ENCODE assay signal across 35 mouse cellular contexts in the genomic region with DNA sequence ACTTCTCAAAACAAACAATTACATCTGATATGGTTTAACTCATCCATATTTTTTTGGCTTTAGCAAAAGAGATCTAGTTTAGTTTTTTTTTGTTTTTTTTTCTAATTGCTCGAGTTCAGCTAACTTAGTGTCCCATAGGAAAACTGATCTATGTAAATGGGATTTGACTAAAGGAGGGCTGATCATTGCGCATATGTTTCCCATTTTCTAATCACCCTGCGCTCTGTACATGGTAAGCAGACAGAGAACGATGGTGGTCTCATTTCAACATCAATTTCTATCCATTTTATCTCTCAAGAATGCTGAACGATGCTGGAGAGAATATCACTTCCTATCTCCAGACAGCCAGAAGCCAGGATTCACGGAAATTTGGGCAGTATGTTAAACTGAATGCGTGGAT. TPM values are rescaled to one million over a fixed set of nuclear protein-coding genes. Genes with fewer than 3 reads are reported as not detected.
"Had no signal": no experiment of that assay in that cellular context is flagged by ENCODE, and none has a peak within 500 bp of the region (broad histone marks: within the 10 kb centered on the region; RNA-seq: fewer than 3 reads in every experiment).

No protein-coding gene starts in this region.

- H3K4me1 ChIP-seq: limb, embryonic 10.5 days; limb, embryonic 12.5 days; limb, embryonic 13.5 days; limb, embryonic 15.5 days; liver, embryonic 12.5 days; liver, embryonic 13.5 days; liver, embryonic 15.5 days; lung, embryonic 15.5 days; megakaryocyte, embryonic 14.5 days; midbrain, embryonic 10.5 days; midbrain, embryonic 12.5 days; midbrain, embryonic 13.5 days; midbrain, embryonic 15.5 days; neural tube, embryonic 12.5 days had no signal

- H3K4me2 ChIP-seq: limb, embryonic 12.5 days; limb, embryonic 13.5 days; limb, embryonic 15.5 days; liver, embryonic 11.5 days; liver, embryonic 12.5 days; liver, embryonic 13.5 days; liver, embryonic 15.5 days; lung, embryonic 14.5 days; lung, embryonic 15.5 days; midbrain, embryonic 11.5 days; midbrain, embryonic 12.5 days; midbrain, embryonic 13.5 days; midbrain, embryonic 15.5 days; neural tube, embryonic 12.5 days had no signal

- H3K4me3 ChIP-seq: limb, embryonic 10.5 days; limb, embryonic 12.5 days; limb, embryonic 13.5 days; limb, embryonic 15.5 days; liver, embryonic 12.5 days; liver, embryonic 13.5 days; liver, embryonic 15.5 days; lung, embryonic 15.5 days; megakaryocyte, embryonic 14.5 days; midbrain, embryonic 10.5 days; midbrain, embryonic 12.5 days; midbrain, embryonic 13.5 days; midbrain, embryonic 15.5 days; myocyte; neural tube, embryonic 12.5 days had no signal

- H3K27me3 ChIP-seq: limb, embryonic 12.5 days; limb, embryonic 13.5 days; limb, embryonic 15.5 days; liver, embryonic 12.5 days; liver, embryonic 13.5 days; liver, embryonic 15.5 days; lung, embryonic 15.5 days; megakaryocyte, embryonic 14.5 days; midbrain, embryonic 12.5 days; midbrain, embryonic 13.5 days; midbrain, embryonic 15.5 days; neural tube, embryonic 12.5 days had no signal

- H3K9me3 ChIP-seq: limb, embryonic 10.5 days; limb, embryonic 12.5 days; limb, embryonic 13.5 days; limb, embryonic 15.5 days; liver, embryonic 12.5 days; liver, embryonic 13.5 days; liver, embryonic 15.5 days; lung, embryonic 15.5 days; megakaryocyte, embryonic 14.5 days; midbrain, embryonic 10.5 days; midbrain, embryonic 12.5 days; midbrain, embryonic 13.5 days; midbrain, embryonic 15.5 days; neural tube, embryonic 12.5 days had no signal

- ATAC-seq: liver, embryonic 12.5 days; liver, postnatal 0 days; lung, postnatal 0 days; midbrain, embryonic 13.5 days; midbrain, embryonic 15.5 days; midbrain, embryonic 16.5 days had no signal

- H3K27ac ChIP-seq: limb, embryonic 10.5 days; limb, embryonic 12.5 days; limb, embryonic 13.5 days; limb, embryonic 15.5 days; liver, embryonic 12.5 days; liver, embryonic 13.5 days; liver, embryonic 14.5 days; liver, embryonic 15.5 days; lung, embryonic 15.5 days; macrophage; midbrain, embryonic 10.5 days; midbrain, embryonic 12.5 days; midbrain, embryonic 13.5 days; midbrain, embryonic 15.5 days; neural tube, embryonic 12.5 days had no signal

- H3K36me3 ChIP-seq: limb, embryonic 10.5 days; limb, embryonic 12.5 days; limb, embryonic 13.5 days; limb, embryonic 15.5 days; liver, embryonic 12.5 days; liver, embryonic 13.5 days; liver, embryonic 15.5 days; lung, embryonic 15.5 days; midbrain, embryonic 10.5 days; midbrain, embryonic 12.5 days; midbrain, embryonic 13.5 days; midbrain, embryonic 15.5 days; neural tube, embryonic 12.5 days had no signal

- H3K9ac ChIP-seq: limb, embryonic 12.5 days; limb, embryonic 13.5 days; limb, embryonic 15.5 days; liver, embryonic 12.5 days; liver, embryonic 13.5 days; liver, embryonic 14.5 days; liver, embryonic 15.5 days; liver, postnatal 0 days; lung, embryonic 14.5 days; lung, embryonic 15.5 days; midbrain, embryonic 12.5 days; midbrain, embryonic 13.5 days; midbrain, embryonic 15.5 days; neural tube, embryonic 12.5 days had no signal

- DNase-seq: left cerebral cortex, postnatal 4 days; liver; liver, embryonic 13.5 days; liver, postnatal 0 days; lung, adult 18-20 months; lung, adult 2 months; lung, embryonic 14.5 days; lung, postnatal 10 days; lung, postnatal 14 days; lung, postnatal 36 days; lung, postnatal 4 days; midbrain, embryonic 14.5 days had no signal

RNA-seq across cellular contexts. Expression of gene Gdnf, which starts 43.5 kb away (rescaled TPM):
- polyA plus RNA-seq: liver, adult 2 months; liver, embryonic 13.5 days; liver, embryonic 15.5 days; liver, embryonic 16.5 days; liver, postnatal 0 days; lung, embryonic 16.5 days; macrophage had no signal
